Mouse (Mus musculus) bone marrow macrophage, adult 2 months (primary cell): ENCODE results near the gene Lmtk2.

Source experiments
- CTCF ChIP-seq: IDR thresholded peaks from 2 replicates; pipeline ENCODE4 v1.5.1; 2012; ENCODE audit warnings: low read depth, mild to moderate bottlenecking, low read length, moderate library complexity
- POLR2A ChIP-seq: IDR thresholded peaks from 2 replicates; pipeline ENCODE4 v1.6.1; 2012; ENCODE audit warnings: mild to moderate bottlenecking, low read depth, low read length, borderline replicate concordance

DNA sequence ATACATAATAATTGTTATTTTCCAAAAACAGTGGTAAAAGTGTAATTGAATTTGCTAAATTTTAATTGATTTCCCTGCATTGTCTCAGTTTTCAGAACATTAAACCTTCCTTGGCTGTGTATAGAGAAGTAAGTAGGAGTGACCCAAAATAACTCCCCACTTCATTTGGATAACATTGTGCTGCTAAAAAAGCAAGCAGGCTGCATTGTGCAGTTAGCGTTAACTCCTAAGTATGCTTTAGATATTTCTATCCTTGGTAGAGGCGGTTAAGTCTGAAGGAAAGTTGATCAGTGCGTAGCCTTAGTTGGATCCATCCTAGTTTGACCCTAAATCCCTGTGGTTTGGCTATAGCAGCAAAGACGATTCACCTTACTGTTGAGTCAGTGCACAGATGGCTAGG is 49.3 kb downstream of the Lmtk2 start:
- TF ChIP-seq CTCF, result no peak
- no peak for TF ChIP-seq POLR2A
